ENCODE assay signal across 23 mouse cellular contexts in genomic region chr1:24211621-24212385, GRCm38 (mm10). TPM values are rescaled to one million over a fixed set of nuclear protein-coding genes. Genes with fewer than 3 reads are reported as not detected.
A peak's percentile ranks its signal among the peaks of the same experiment; 100 is the strongest.
DNase-seq lines count a peak whose midpoint lies in the region; ATAC-seq and TF ChIP-seq lines count a peak whose summit lies in the region.
"Had no signal": no experiment of that assay in that cellular context is flagged by ENCODE, and none has a peak within 500 bp of the region (broad histone marks: within the 10 kb centered on the region; RNA-seq: fewer than 3 reads in every experiment).

No protein-coding gene starts in this region.

- no peak overlapping the region for H3K9ac ChIP-seq in forebrain, embryonic 14.5 days (ENCODE audit: low read length)
- H3K9ac ChIP-seq in forebrain, embryonic 16.5 days (replicated peaks; ENCODE audit: low read depth, low read length), result no peak overlapping the region
- H3K9ac ChIP-seq in lung, postnatal 0 days (replicated peaks; ENCODE audit: low read depth), result no peak overlapping the region
- H3K9ac ChIP-seq: embryonic facial prominence, embryonic 13.5 days; forebrain, embryonic 13.5 days; forebrain, postnatal 0 days had no signal

- no peak for TF ChIP-seq POLR2A in brain, embryonic 14.5 days (IDR thresholded peaks at IDR 0.05; ENCODE audit: borderline replicate concordance, extremely low read depth, insufficient read depth, insufficient read length, poor library complexity, severe bottlenecking)

- H3K36me3 ChIP-seq in forebrain, embryonic 14.5 days (ENCODE audit: control insufficient read depth, insufficient read depth, low read length), result no peaks in the 10 kb centered on the region
- H3K36me3 ChIP-seq in forebrain, embryonic 16.5 days (ENCODE audit: control insufficient read depth, insufficient read depth), result no peaks in the 10 kb centered on the region
- H3K36me3 ChIP-seq in lung, postnatal 0 days (ENCODE audit: insufficient read depth, low read length), result no peaks in the 10 kb centered on the region

- 33% methylated on average over 9 of the region's 9 CpGs for WGBS in forebrain, embryonic 14.5 days
- WGBS in forebrain, embryonic 16.5 days, result 28% methylated on average over 9 of the region's 9 CpGs
- WGBS in lung, postnatal 0 days, result 67% methylated on average over 9 of the region's 9 CpGs

- TF ChIP-seq CTCF in brain, embryonic 14.5 days (IDR thresholded peaks at IDR 0.05; ENCODE audit: borderline replicate concordance, extremely low read depth, insufficient read depth, insufficient read length), result no peak
- no peak for TF ChIP-seq CTCF in lung, postnatal 0 days (IDR thresholded peaks at IDR 0.05)

- H3K4me1 ChIP-seq in forebrain, embryonic 14.5 days (ENCODE audit: control insufficient read depth, insufficient read depth, low read length), result no peaks in the 10 kb centered on the region
- no peaks in the 10 kb centered on the region for H3K4me1 ChIP-seq in forebrain, embryonic 16.5 days (replicated peaks; ENCODE audit: control insufficient read depth, insufficient read depth, low read length)
- no peaks in the 10 kb centered on the region for H3K4me1 ChIP-seq in lung, postnatal 0 days (ENCODE audit: insufficient read depth, low read depth, low read length)
- H3K4me1 ChIP-seq: embryonic facial prominence, embryonic 13.5 days; forebrain, embryonic 13.5 days had no signal

- H3K27ac ChIP-seq in forebrain, embryonic 14.5 days (ENCODE audit: low read depth, low read length), result no peak overlapping the region
- no peak overlapping the region for H3K27ac ChIP-seq in forebrain, embryonic 16.5 days (ENCODE audit: low read length)
- H3K27ac ChIP-seq in lung, postnatal 0 days (ENCODE audit: low read length), result no peak overlapping the region
- H3K27ac ChIP-seq: embryonic facial prominence, embryonic 13.5 days; forebrain, embryonic 13.5 days had no signal

- no peak overlapping the region for H3K4me2 ChIP-seq in forebrain, embryonic 14.5 days (ENCODE audit: low read length)
- no peak overlapping the region for H3K4me2 ChIP-seq in forebrain, embryonic 16.5 days (ENCODE audit: low read length)
- H3K4me2 ChIP-seq in lung, postnatal 0 days (replicated peaks; ENCODE audit: low read depth, low read length), result no peak overlapping the region
- H3K4me2 ChIP-seq: embryonic facial prominence, embryonic 13.5 days; forebrain, embryonic 13.5 days had no signal

- no peaks in the 10 kb centered on the region for H3K27me3 ChIP-seq in forebrain, embryonic 14.5 days (replicated peaks; ENCODE audit: control insufficient read depth, insufficient read depth, low read length)
- H3K27me3 ChIP-seq in forebrain, embryonic 16.5 days (replicated peaks; ENCODE audit: control insufficient read depth, insufficient read depth, low read length), result no peaks in the 10 kb centered on the region
- H3K27me3 ChIP-seq in lung, postnatal 0 days (replicated peaks; ENCODE audit: insufficient read depth, low read length), result no peaks in the 10 kb centered on the region
- H3K27me3 ChIP-seq: embryonic facial prominence, embryonic 13.5 days; forebrain, embryonic 13.5 days had no signal

- 0 out of 2 replicates have a peak, but pooled peaks cover 2% of the 10 kb centered on the region for H3K9me3 ChIP-seq in forebrain, embryonic 14.5 days (replicated peaks; ENCODE audit: control insufficient read depth, low read length)
- no peaks in the 10 kb centered on the region for H3K9me3 ChIP-seq in forebrain, embryonic 16.5 days (ENCODE audit: control insufficient read depth, low read length)
- no peaks in the 10 kb centered on the region for H3K9me3 ChIP-seq in lung, postnatal 0 days (ENCODE audit: low read length)

- H3K4me3 ChIP-seq in forebrain, embryonic 14.5 days (ENCODE audit: low read depth, low read length), result no peak overlapping the region
- no peak overlapping the region for H3K4me3 ChIP-seq in forebrain, embryonic 16.5 days (replicated peaks; ENCODE audit: low read length)
- no peak overlapping the region for H3K4me3 ChIP-seq in lung, postnatal 0 days (ENCODE audit: low read depth, low read length)
- H3K4me3 ChIP-seq: embryonic facial prominence, embryonic 13.5 days; forebrain, embryonic 13.5 days had no signal

- peak; percentile 36 for DNase-seq in forebrain, embryonic 14.5 days (ENCODE audit: low spot score)
- peak; percentile 44 for DNase-seq in kidney, adult 9 months
- no peak for DNase-seq in kidney, adult 8-10 months
- peak; percentile 70 for DNase-seq in brain, embryonic 14.5 days (ENCODE audit: low read depth)
- DNase-seq in retina, postnatal 1 day, result peak; percentile 93
- DNase-seq in lung, postnatal 0 days (ENCODE audit: low spot score), result no peak
- no peak for DNase-seq in adrenal gland, adult 2 months
- DNase-seq: adrenal gland, postnatal 10 days; adrenal gland, postnatal 25 days; cerebellum, adult 11-12 months; cerebellum, adult 2 months; cerebellum, adult 9-10 months; cerebellum, postnatal 10 days; cerebellum, postnatal 25 days; forebrain, postnatal 0 days had no signal

- no peak for TF ChIP-seq EP300 in lung, postnatal 0 days (IDR thresholded peaks at IDR 0.05)

- peak; percentile 42; the same call in 1 of the 2 replicates for ATAC-seq in forebrain, embryonic 14.5 days
- ATAC-seq in forebrain, embryonic 16.5 days, result no peak
- ATAC-seq in lung, postnatal 0 days, result no peak
- ATAC-seq: activated CD4-positive, CD25-positive, alpha-beta regulatory T cell, adult 4 months; forebrain, embryonic 13.5 days; forebrain, postnatal 0 days; Patski had no signal

RNA-seq across cellular contexts. Expression of gene Col9a1, which starts 34.4 kb away (rescaled TPM):
- 0.57 and 0.73 TPM in 2 replicates for polyA plus RNA-seq in forebrain, embryonic 14.5 days (2014; fragmentation: Nextera tagmentation; extraction: Ambion mirVana)
- polyA plus RNA-seq in forebrain, embryonic 16.5 days (2015; fragmentation: Nextera tagmentation; extraction: Ambion mirVana), result 1.0 and 3.8 TPM in 2 replicates
- 1.4 and 1.5 TPM in 2 replicates for polyA plus RNA-seq in brain, embryonic 14.5 days (2012; rRNA removed)
- 0.27 and 0.50 TPM in 2 replicates for polyA plus RNA-seq in lung, postnatal 0 days (2015; fragmentation: Nextera tagmentation; extraction: Ambion mirVana)
- total RNA-seq in adrenal gland, adult 2 months (2021), result not detected
- not detected in 2 replicates for polyA plus RNA-seq in adrenal gland, adult 2 months (2012; rRNA removed)
- total RNA-seq: adrenal gland, adult 18-20 months; adrenal gland, postnatal 25 days; MEL had no signal
- polyA plus RNA-seq: activated CD4-positive, CD25-positive, alpha-beta regulatory T cell, adult 4 months; C2C12; Patski had no signal

Comparison
In these comparisons a context has a peak if more than half of its experiments do, and no peak if none do; other contexts are left out.
1. DNase-seq: peak in forebrain, embryonic 14.5 days (single experiment), kidney, adult 9 months (single experiment), brain, embryonic 14.5 days (single experiment) and retina, postnatal 1 day (single experiment); none in kidney, adult 8-10 months (0 of 2), lung, postnatal 0 days (single experiment) and adrenal gland, adult 2 months (single experiment).